8 mouse cellular contexts compared by ENCODE assay signal in genomic region chr7:109169505-109170440, GRCm38 (mm10). TPM values are rescaled to one million over a fixed set of nuclear protein-coding genes. Genes with fewer than 3 reads are reported as not detected.
DNase-seq lines count a peak whose midpoint lies in the region; ATAC-seq and TF ChIP-seq lines count a peak whose summit lies in the region.

No protein-coding gene starts in this region.

- 3% methylated on average over 72 of the region's 72 CpGs for WGBS in heart, adult 2 months
- 1% methylated on average over 67 of the region's 72 CpGs for WGBS in heart, postnatal 0 days
- WGBS in limb, embryonic 12.5 days: under 1% methylated on average over 71 of the region's 72 CpGs
- WGBS in neural tube, embryonic 15.5 days: under 1% methylated on average over 67 of the region's 72 CpGs

- no peaks in the 10 kb centered on the region for H3K79me2 ChIP-seq in heart, adult 2 months (replicated peaks; ENCODE audit: control insufficient read depth, insufficient read depth, low read length)

- TF ChIP-seq POLR2A in heart, adult 2 months (IDR thresholded peaks at IDR 0.05; ENCODE audit: insufficient read depth, low read depth, low read length): no peak

- intact Hi-C loops in heart, adult 2 months (cut with DNase I): loop anchor here (1.0 to 2.0 kb wide), 3 partner anchors 17 to 49 kb away; no protein-coding TSS in a partner anchor
- intact Hi-C loops in heart, postnatal 25 days (cut with DNase I): loop anchor here (1.0 to 5.0 kb wide), 3 partner anchors 29 to 72 kb away; no protein-coding TSS in a partner anchor

- H3K4me3 ChIP-seq in heart, adult 2 months: peak overlapping the region; percentile 52
- peak overlapping the region; percentile 46 for H3K4me3 ChIP-seq in heart, postnatal 0 days (ENCODE audit: low read depth, low read length)
- peak overlapping the region; percentile 64 for H3K4me3 ChIP-seq in limb, embryonic 12.5 days (replicated peaks)
- H3K4me3 ChIP-seq in neural tube, embryonic 15.5 days (replicated peaks): peak overlapping the region; percentile 57

- peak; percentile 20 to 44 for DNase-seq in heart, adult 2 months
- DNase-seq in heart, postnatal 25 days (ENCODE audit: low spot score): no peak
- DNase-seq in Muller cell, postnatal 12 days (ENCODE audit: inconsistent ontology term): peak; percentile 79
- DNase-seq in embryo, embryonic 10.5 days (ENCODE audit: low spot score): peak; percentile 70
- no peak for DNase-seq in heart, postnatal 0 days (ENCODE audit: low spot score)

- ATAC-seq in heart, postnatal 0 days (ENCODE audit: insufficient read depth, low read depth): no peak
- ATAC-seq in limb, embryonic 12.5 days (ENCODE audit: insufficient number of reproducible peaks, insufficient read depth, low FRiP score, low TSS enrichment, low read depth): no peak
- peak; percentile 45; the same call in 1 of the 2 replicates for ATAC-seq in neural tube, embryonic 15.5 days (ENCODE audit: low FRiP score)
- ATAC-seq in monocyte, adult 5-6 weeks (replicated peaks; ENCODE audit: insufficient number of reproducible peaks, low FRiP score, low TSS enrichment, poor library complexity, severe bottlenecking): no peak

- H3K9me3 ChIP-seq in heart, postnatal 0 days (replicated peaks; ENCODE audit: control insufficient read depth, low read length): no peaks in the 10 kb centered on the region
- H3K9me3 ChIP-seq in limb, embryonic 12.5 days: no peaks in the 10 kb centered on the region
- H3K9me3 ChIP-seq in neural tube, embryonic 15.5 days (replicated peaks): no peaks in the 10 kb centered on the region

- peak overlapping the region; percentile 93 for H3K4me2 ChIP-seq in heart, postnatal 0 days (ENCODE audit: low read depth, low read length)
- peak overlapping the region; percentile 100 for H3K4me2 ChIP-seq in limb, embryonic 12.5 days
- peak overlapping the region; percentile 99 for H3K4me2 ChIP-seq in neural tube, embryonic 15.5 days

- peaks cover 8% of the 10 kb centered on the region; the same call in 1 of the 2 replicates for H3K27me3 ChIP-seq in heart, adult 2 months (ENCODE audit: control insufficient read depth, insufficient read depth, low read length)
- H3K27me3 ChIP-seq in heart, postnatal 0 days (ENCODE audit: control insufficient read depth, insufficient read depth, low read length): peaks cover 80% of the 10 kb centered on the region
- H3K27me3 ChIP-seq in limb, embryonic 12.5 days: peaks cover 69% of the 10 kb centered on the region
- peaks cover 56% of the 10 kb centered on the region for H3K27me3 ChIP-seq in neural tube, embryonic 15.5 days (replicated peaks)

- H3K4me1 ChIP-seq in heart, adult 2 months (ENCODE audit: control insufficient read depth, insufficient read depth, low read length): no peaks in the 10 kb centered on the region
- peaks cover 17% of the 10 kb centered on the region for H3K4me1 ChIP-seq in heart, postnatal 0 days (ENCODE audit: control insufficient read depth, insufficient read depth)
- peaks cover 33% of the 10 kb centered on the region; the same call in 1 of the 2 replicates for H3K4me1 ChIP-seq in limb, embryonic 12.5 days (replicated peaks)
- peaks cover 44% of the 10 kb centered on the region for H3K4me1 ChIP-seq in neural tube, embryonic 15.5 days

- no peak for TF ChIP-seq EP300 in heart, adult 2 months (IDR thresholded peaks at IDR 0.05; ENCODE audit: insufficient read depth, low read depth, low read length)
- no peak for TF ChIP-seq EP300 in heart, postnatal 0 days (IDR thresholded peaks at IDR 0.05; ENCODE audit: low read depth)

- no peak for TF ChIP-seq CTCF in heart, adult 2 months (IDR thresholded peaks at IDR 0.05)
- TF ChIP-seq CTCF in heart, postnatal 0 days (IDR thresholded peaks at IDR 0.05; ENCODE audit: low read depth): no peak

- H3K9ac ChIP-seq in heart, adult 2 months (ENCODE audit: low read depth, low read length): peak overlapping the region; percentile 46
- no peak overlapping the region for H3K9ac ChIP-seq in heart, postnatal 0 days (replicated peaks; ENCODE audit: low read depth, low read length)
- H3K9ac ChIP-seq in limb, embryonic 12.5 days (replicated peaks): peak overlapping the region; percentile 72
- H3K9ac ChIP-seq in neural tube, embryonic 15.5 days (replicated peaks): peak overlapping the region; percentile 65

- no peak overlapping the region for H3K27ac ChIP-seq in heart, adult 2 months
- H3K27ac ChIP-seq in heart, postnatal 0 days (ENCODE audit: low read depth): no peak overlapping the region
- peak overlapping the region; percentile 54 for H3K27ac ChIP-seq in limb, embryonic 12.5 days
- peak overlapping the region; percentile 83 for H3K27ac ChIP-seq in neural tube, embryonic 15.5 days (replicated peaks)

- no peaks in the 10 kb centered on the region for H3K36me3 ChIP-seq in heart, adult 2 months (ENCODE audit: control insufficient read depth, insufficient read depth, low read length)
- H3K36me3 ChIP-seq in heart, postnatal 0 days (replicated peaks; ENCODE audit: control insufficient read depth, insufficient read depth, low read length): no peaks in the 10 kb centered on the region
- H3K36me3 ChIP-seq in limb, embryonic 12.5 days: no peaks in the 10 kb centered on the region
- H3K36me3 ChIP-seq in neural tube, embryonic 15.5 days: no peaks in the 10 kb centered on the region

RNA-seq across cellular contexts. Expression of gene Lmo1, which starts 5.2 kb away (rescaled TPM):
- total RNA-seq in heart, adult 2 months (2021): 1 to 10 TPM; 2.0 to 2.8 TPM
- 8.1 and 8.6 TPM in 2 replicates for polyA plus RNA-seq in heart, adult 2 months (2012; rRNA removed)
- 1 to 10 TPM; 2.4 to 2.6 TPM for total RNA-seq in heart, postnatal 25 days (2021)
- 6.3 and 17.2 TPM in 2 replicates for total RNA-seq in heart, postnatal 0 days (2014; rRNA removed; ENCODE audit: low replicate concordance)
- polyA plus RNA-seq in heart, postnatal 0 days (2015; fragmentation: Nextera tagmentation; extraction: Ambion mirVana): 1.9 and 2.1 TPM in 2 replicates
- 13.6 and 15.1 TPM in 2 replicates for polyA plus RNA-seq in limb, embryonic 12.5 days (2016; fragmentation: Nextera tagmentation; extraction: Ambion mirVana)
- 26.9 and 37.1 TPM in 2 replicates for polyA plus RNA-seq in neural tube, embryonic 15.5 days (2015; fragmentation: Nextera tagmentation; extraction: Ambion mirVana)
- 1.2 to 3.0 TPM (median 1.2 TPM) in 3 replicates for total RNA-seq in monocyte, adult 5-6 weeks (2017)

Comparison
In these comparisons a context has a peak if more than half of its experiments do, and no peak if none do; other contexts are left out.
1. DNase-seq: peak in heart, adult 2 months (2 of 2), Muller cell, postnatal 12 days (single experiment) and embryo, embryonic 10.5 days (single experiment); none in heart, postnatal 25 days (single experiment) and heart, postnatal 0 days (single experiment).
2. H3K27ac ChIP-seq: peak in limb, embryonic 12.5 days (single experiment) and neural tube, embryonic 15.5 days (single experiment); none in heart, adult 2 months (single experiment) and heart, postnatal 0 days (single experiment).
3. Peak in every context shown above with its lines, with median percentiles within 50 percentile points of each other: H3K4me3 ChIP-seq and H3K4me2 ChIP-seq.